Comparison of ENCODE assay signal across 18 mouse cellular contexts in genomic region chr7:88291036-88291435, GRCm38 (mm10).
"Had no signal": no experiment of that assay in that cellular context is flagged by ENCODE, and none has a peak within 500 bp of the region (broad histone marks: within the 10 kb centered on the region; RNA-seq: fewer than 3 reads in every experiment).

No protein-coding gene starts in this region.

- H3K4me2 ChIP-seq: lung, embryonic 14.5 days; midbrain, embryonic 12.5 days; neural tube, embryonic 13.5 days; neural tube, embryonic 15.5 days had no signal

- H3K27ac ChIP-seq: midbrain, embryonic 10.5 days; midbrain, embryonic 12.5 days; neural tube, embryonic 13.5 days; neural tube, embryonic 15.5 days had no signal

- H3K9me3 ChIP-seq: midbrain, embryonic 10.5 days; midbrain, embryonic 12.5 days; neural tube, embryonic 13.5 days; neural tube, embryonic 15.5 days had no signal

- H3K9ac ChIP-seq: lung, embryonic 14.5 days; midbrain, embryonic 12.5 days; neural tube, embryonic 13.5 days; neural tube, embryonic 15.5 days had no signal

- H3K4me3 ChIP-seq: midbrain, embryonic 10.5 days; midbrain, embryonic 12.5 days; myocyte; neural tube, embryonic 13.5 days; neural tube, embryonic 15.5 days had no signal

- ATAC-seq: midbrain, embryonic 16.5 days had no signal

- H3K27me3 ChIP-seq: midbrain, embryonic 12.5 days; neural tube, embryonic 13.5 days; neural tube, embryonic 15.5 days had no signal

- H3K36me3 ChIP-seq: midbrain, embryonic 10.5 days; midbrain, embryonic 12.5 days; neural tube, embryonic 13.5 days; neural tube, embryonic 15.5 days had no signal

- DNase-seq: lung, adult 18-20 months; lung, embryonic 14.5 days; lung, postnatal 10 days; lung, postnatal 4 days; midbrain, embryonic 14.5 days; right cerebral cortex, adult 18-20 months; right cerebral cortex, postnatal 25 days; right cerebral cortex, postnatal 4 days; spleen, adult 18-20 months; thymus, adult 18-20 months; thymus, postnatal 14 days; thymus, postnatal 36 days had no signal

- H3K4me1 ChIP-seq: midbrain, embryonic 10.5 days; midbrain, embryonic 12.5 days; neural tube, embryonic 13.5 days; neural tube, embryonic 15.5 days had no signal
